Mouse (Mus musculus): ENCODE measurements around the gene Col4a3. TPM values are rescaled to one million over a fixed set of nuclear protein-coding genes. Genes with fewer than 3 reads are reported as not detected.

The Col4a3 gene
- total and polyA plus RNA-seq, 2 experiments from 2014 or later, result 0.27 to 0.35 TPM

DNA sequence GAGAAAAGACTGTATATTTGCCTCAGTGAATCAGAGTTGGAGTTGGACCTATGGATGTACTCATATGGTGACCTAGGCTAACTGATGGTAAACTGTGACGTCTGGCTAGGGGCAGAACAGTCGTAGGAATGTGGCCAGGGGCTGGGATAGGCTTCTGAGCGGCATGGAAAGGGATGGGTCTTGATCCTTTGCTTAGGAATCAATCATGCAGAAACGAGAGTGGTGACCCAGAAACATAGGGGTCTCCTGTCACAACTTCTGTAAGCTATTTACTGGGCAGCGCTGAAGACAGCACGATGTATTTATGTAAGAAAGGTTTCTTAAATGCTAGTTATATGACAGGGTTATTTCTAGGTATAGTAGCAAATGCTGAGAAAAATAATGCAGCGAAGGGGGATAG is 67.3 kb downstream of the Col4a3 start:
- Histone ChIP-seq H3K4me1 (ENCODE audit: insufficient read depth, low read length) (no peaks in the 10 kb centered on the region), H3K9me3 (ENCODE audit: low read length) (no peaks in the 10 kb centered on the region), H3K36me3 (ENCODE audit: insufficient read depth, low read length) (no peaks in the 10 kb centered on the region), H3K27ac (ENCODE audit: low read depth, low read length) (no peak overlapping the region), H3K4me2 (ENCODE audit: low read depth, low read length, poor library complexity, severe bottlenecking) (no peak overlapping the region), H3K27me3 (ENCODE audit: insufficient read depth, low read length) (no peaks in the 10 kb centered on the region), H3K9ac (replicated peaks; ENCODE audit: low read length, poor library complexity, severe bottlenecking) (no peak overlapping the region), H3K4me3 (ENCODE audit: low read depth, low read length) (no peak overlapping the region)
- WGBS, result 39% methylated on average over 7 of the region's 7 CpGs
- no peak for TF ChIP-seq CTCF (IDR thresholded peaks at IDR 0.05)
- ATAC-seq (ENCODE audit: low FRiP score), result no peak
- DNase-seq (ENCODE audit: low spot score), result no peak

DNA sequence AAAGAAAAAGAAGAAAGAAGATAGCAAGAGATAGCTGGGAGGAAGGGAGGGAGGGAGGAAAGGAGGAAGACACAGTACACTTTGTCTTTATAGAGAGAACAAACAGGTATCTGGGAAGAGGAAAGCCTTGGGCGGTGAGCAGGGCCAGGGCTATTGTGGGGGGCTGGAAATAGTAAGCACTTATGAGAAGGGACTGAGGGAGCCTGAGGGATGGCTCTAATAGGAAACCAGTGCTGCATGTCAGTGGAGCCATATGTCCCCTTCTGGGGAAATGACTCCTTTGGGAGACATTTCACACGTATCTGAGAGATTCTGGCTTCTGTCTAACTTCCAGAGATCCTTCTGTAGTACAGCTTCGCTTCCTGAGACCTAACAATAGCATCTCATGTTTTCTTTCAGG is 69.7 kb downstream of the Col4a3 start:
- no peak overlapping the region for H3K27ac ChIP-seq (ENCODE audit: low read depth, low read length)
- H3K4me3 ChIP-seq (ENCODE audit: low read depth, low read length), result no peak overlapping the region
- no peak overlapping the region for H3K4me2 ChIP-seq (ENCODE audit: low read depth, low read length, poor library complexity, severe bottlenecking)
- H3K27me3 ChIP-seq (ENCODE audit: insufficient read depth, low read length), result no peaks in the 10 kb centered on the region
- H3K9me3 ChIP-seq (ENCODE audit: low read length), result no peaks in the 10 kb centered on the region
- DNase-seq (ENCODE audit: low spot score) (no peak), ATAC-seq (ENCODE audit: low FRiP score) (no peak)
- no peak for TF ChIP-seq CTCF (IDR thresholded peaks at IDR 0.05)
- no peaks in the 10 kb centered on the region for H3K36me3 ChIP-seq (ENCODE audit: insufficient read depth, low read length)
- H3K4me1 ChIP-seq (ENCODE audit: insufficient read depth, low read length), result no peaks in the 10 kb centered on the region
- H3K9ac ChIP-seq (replicated peaks; ENCODE audit: low read length, poor library complexity, severe bottlenecking), result no peak overlapping the region
- 64% methylated on average over 3 of the region's 3 CpGs for WGBS

DNA sequence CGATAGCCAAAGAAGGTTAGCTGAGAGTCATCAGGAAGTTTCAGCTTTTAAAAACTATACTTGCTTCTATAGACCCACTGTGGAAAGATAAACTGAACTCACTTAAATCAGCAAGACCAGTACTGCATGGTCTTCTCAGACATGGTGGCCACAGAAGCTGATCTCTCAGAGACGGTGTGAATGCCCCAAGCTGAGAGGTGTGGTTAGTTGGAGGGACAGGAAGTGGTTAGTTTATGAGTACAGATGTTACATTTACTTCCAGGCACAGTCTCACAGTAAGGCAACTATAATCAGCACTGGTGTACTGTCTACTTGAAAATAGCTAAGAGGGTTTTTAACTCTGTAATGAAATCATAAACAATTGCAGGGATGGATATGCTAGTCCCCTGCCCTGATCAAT is 75.5 kb downstream of the Col4a3 start:
- no peak for TF ChIP-seq CTCF (IDR thresholded peaks at IDR 0.05)
- Histone ChIP-seq H3K4me1 (ENCODE audit: insufficient read depth, low read length) (no peaks in the 10 kb centered on the region), H3K36me3 (ENCODE audit: insufficient read depth, low read length) (no peaks in the 10 kb centered on the region), H3K27ac (ENCODE audit: low read depth, low read length) (no peak overlapping the region), H3K9me3 (ENCODE audit: low read length) (no peaks in the 10 kb centered on the region), H3K4me3 (ENCODE audit: low read depth, low read length) (no peak overlapping the region), H3K27me3 (ENCODE audit: insufficient read depth, low read length) (no peaks in the 10 kb centered on the region), H3K9ac (replicated peaks; ENCODE audit: low read length, poor library complexity, severe bottlenecking) (no peak overlapping the region), H3K4me2 (ENCODE audit: low read depth, low read length, poor library complexity, severe bottlenecking) (no peak overlapping the region)
- no peak for DNase-seq (ENCODE audit: low spot score)
- 91% methylated on average over 2 of the region's 2 CpGs for WGBS
- ATAC-seq (ENCODE audit: low FRiP score), result no peak

DNA sequence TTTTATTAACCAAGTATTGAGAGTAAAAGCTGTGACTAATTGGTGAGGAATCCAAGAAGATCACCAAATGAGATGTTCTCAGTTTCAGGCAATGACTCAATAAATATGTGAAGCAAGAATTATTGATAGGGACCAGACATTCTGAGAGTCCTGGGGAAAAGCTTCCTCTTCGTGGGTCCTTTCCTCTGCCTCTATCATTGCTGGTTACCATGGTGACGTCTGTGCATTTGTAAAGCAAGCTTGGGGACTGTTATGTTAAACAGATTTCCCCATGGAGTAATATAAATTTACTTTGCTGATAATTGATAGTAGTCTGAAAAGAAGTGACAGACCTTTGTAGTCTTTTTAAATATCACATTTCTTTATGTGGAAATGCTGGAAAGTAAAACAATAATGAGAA is 76.8 kb downstream of the Col4a3 start:
- H3K27me3 ChIP-seq (ENCODE audit: insufficient read depth, low read length), result no peaks in the 10 kb centered on the region
- no peak for TF ChIP-seq CTCF (IDR thresholded peaks at IDR 0.05)
- no peaks in the 10 kb centered on the region for H3K36me3 ChIP-seq (ENCODE audit: insufficient read depth, low read length)
- 10% methylated on average over 2 of the region's 2 CpGs for WGBS
- H3K9me3 ChIP-seq (ENCODE audit: low read length), result no peaks in the 10 kb centered on the region
- DNase-seq (ENCODE audit: low spot score), result peak; percentile 6
- no peak overlapping the region for H3K4me3 ChIP-seq (ENCODE audit: low read depth, low read length)
- no peak overlapping the region for H3K9ac ChIP-seq (replicated peaks; ENCODE audit: low read length, poor library complexity, severe bottlenecking)
- ATAC-seq (ENCODE audit: low FRiP score), result no peak
- H3K27ac ChIP-seq (ENCODE audit: low read depth, low read length), result no peak overlapping the region
- no peaks in the 10 kb centered on the region for H3K4me1 ChIP-seq (ENCODE audit: insufficient read depth, low read length)
- H3K4me2 ChIP-seq (ENCODE audit: low read depth, low read length, poor library complexity, severe bottlenecking), result no peak overlapping the region

DNA sequence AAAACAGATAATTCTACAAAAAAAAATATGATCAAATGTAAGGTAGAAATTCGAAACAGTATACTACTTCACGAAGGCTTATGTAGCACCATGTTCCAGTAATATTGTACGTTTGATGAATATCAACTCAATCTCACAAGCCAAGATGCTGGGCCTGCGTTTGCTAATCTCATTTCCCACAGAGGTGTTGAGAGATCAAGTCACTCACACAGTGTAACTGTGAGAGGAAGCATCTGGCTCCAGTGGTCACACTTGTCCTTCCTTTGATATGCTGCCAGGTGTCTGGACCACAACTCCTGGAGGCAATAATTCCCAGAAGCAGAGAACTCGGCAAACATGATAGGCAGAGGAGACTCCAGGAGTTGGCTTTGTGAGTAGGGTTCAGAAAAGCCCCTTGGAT is 99.6 kb downstream of the Col4a3 start:
- TF ChIP-seq CTCF (IDR thresholded peaks at IDR 0.05), result no peak
- Histone ChIP-seq H3K4me3 (ENCODE audit: low read depth, low read length) (no peak overlapping the region), H3K9me3 (ENCODE audit: low read length) (no peaks in the 10 kb centered on the region), H3K36me3 (ENCODE audit: insufficient read depth, low read length) (no peaks in the 10 kb centered on the region), H3K4me2 (ENCODE audit: low read depth, low read length, poor library complexity, severe bottlenecking) (no peak overlapping the region), H3K4me1 (ENCODE audit: insufficient read depth, low read length) (no peaks in the 10 kb centered on the region), H3K27ac (ENCODE audit: low read depth, low read length) (no peak overlapping the region), H3K9ac (replicated peaks; ENCODE audit: low read length, poor library complexity, severe bottlenecking) (no peak overlapping the region), H3K27me3 (ENCODE audit: insufficient read depth, low read length) (no peaks in the 10 kb centered on the region)
- DNase-seq (ENCODE audit: low spot score), result no peak
- no peak for ATAC-seq (ENCODE audit: low FRiP score)
- 85% methylated on average over 5 of the region's 5 CpGs for WGBS

DNA sequence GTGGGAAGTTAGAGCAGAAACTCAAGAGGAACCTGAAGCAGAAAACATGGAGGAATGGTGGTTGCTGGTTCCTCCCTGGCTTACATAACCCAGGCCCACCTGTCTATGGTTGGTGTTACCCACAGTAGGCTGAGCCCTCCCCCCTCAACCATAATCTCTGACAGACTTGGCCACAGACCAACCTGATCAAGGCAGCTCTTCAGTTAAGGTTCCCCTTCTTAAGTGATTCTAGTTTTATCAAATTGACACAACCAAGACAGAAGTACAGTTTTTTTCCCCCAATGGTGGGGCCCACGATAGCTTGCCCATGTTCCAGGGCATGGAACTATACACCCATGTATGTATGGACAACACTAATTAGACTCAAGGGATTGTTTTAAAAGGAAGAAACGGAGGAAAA is 100.1 kb downstream of the Col4a3 start:
- WGBS, result 85% methylated on average over 2 of the region's 2 CpGs
- Histone ChIP-seq H3K4me3 (ENCODE audit: low read depth, low read length) (no peak overlapping the region), H3K27me3 (ENCODE audit: insufficient read depth, low read length) (no peaks in the 10 kb centered on the region), H3K27ac (ENCODE audit: low read depth, low read length) (no peak overlapping the region), H3K9ac (replicated peaks; ENCODE audit: low read length, poor library complexity, severe bottlenecking) (no peak overlapping the region), H3K4me1 (ENCODE audit: insufficient read depth, low read length) (no peaks in the 10 kb centered on the region), H3K9me3 (ENCODE audit: low read length) (no peaks in the 10 kb centered on the region), H3K36me3 (ENCODE audit: insufficient read depth, low read length) (no peaks in the 10 kb centered on the region), H3K4me2 (ENCODE audit: low read depth, low read length, poor library complexity, severe bottlenecking) (no peak overlapping the region)
- no peak for ATAC-seq (ENCODE audit: low FRiP score)
- no peak for TF ChIP-seq CTCF (IDR thresholded peaks at IDR 0.05)
- DNase-seq (ENCODE audit: low spot score), result no peak

All from midbrain, postnatal 0 days (tissue).